Mouse (Mus musculus): ENCODE measurements around the gene Ercc4. TPM values are rescaled to one million over a fixed set of nuclear protein-coding genes. Genes with fewer than 3 reads are reported as not detected.
A peak's percentile ranks its signal among the peaks of the same experiment; 100 is the strongest.

The Ercc4 gene
- polyA plus RNA-seq, 1 experiment from 2014 or later, result 12.1 TPM

DNA sequence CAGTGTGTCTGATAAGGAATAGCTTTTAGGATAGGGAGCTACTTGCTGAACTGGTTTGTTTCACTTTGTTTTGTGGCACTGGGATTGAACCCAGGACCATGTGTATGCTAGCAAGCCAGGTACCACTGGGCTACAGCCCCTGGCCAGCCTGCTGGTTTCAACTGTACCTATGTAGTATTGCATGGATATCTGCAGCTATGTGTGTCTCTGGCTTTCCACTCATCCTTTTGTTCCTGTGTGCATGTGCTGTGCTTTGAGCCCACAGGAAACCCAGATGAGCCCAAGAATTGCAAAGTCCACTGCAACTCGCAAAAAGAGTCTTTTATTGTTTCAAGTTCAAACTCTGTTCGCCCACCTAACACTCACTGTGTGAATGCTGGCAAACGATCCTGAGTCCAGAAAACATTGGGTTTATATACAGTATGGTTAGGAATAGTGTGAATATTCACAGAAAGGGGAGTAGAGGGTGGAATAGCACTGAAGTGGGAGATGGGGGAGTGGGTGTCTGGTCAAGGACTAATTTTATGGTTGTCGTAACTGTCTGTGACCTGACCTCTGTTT lies 73.8 kb downstream of the Ercc4 start:
- Histone ChIP-seq H3K36me3 (ENCODE audit: poor library complexity, severe bottlenecking) (no peaks in the 10 kb centered on the region), H3K4me3 (no peak overlapping the region), H3K9ac (no peak overlapping the region), H3K4me1 (no peaks in the 10 kb centered on the region), H3K27me3 (no peaks in the 10 kb centered on the region), H3K27ac (no peak overlapping the region), H3K4me2 (no peak overlapping the region), H3K9me3 (replicated peaks) (no peaks in the 10 kb centered on the region)
- ATAC-seq, result no peak
- WGBS, result 89% methylated on average over 4 of the region's 4 CpGs

DNA sequence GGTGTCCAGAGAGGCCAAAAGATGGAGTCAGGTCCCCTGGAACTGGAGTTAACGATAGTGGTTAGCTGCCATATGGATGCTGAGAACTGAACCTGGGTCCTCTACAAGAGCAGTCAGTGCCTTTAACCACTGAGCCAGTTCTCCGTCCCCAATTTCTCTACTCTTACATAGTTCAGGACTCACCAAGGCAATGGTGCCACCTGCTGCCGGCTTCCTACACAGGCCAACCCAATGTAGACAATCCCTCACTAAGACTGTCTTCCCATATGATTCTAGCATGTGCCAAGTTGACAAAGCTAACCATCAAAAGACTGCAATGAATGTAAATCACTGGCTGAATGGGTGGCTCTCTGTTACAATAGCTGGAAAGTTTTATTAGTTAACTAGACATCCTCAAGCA lies 74.9 kb downstream of the Ercc4 start:
- no peak for ATAC-seq
- no peaks in the 10 kb centered on the region for H3K36me3 ChIP-seq (ENCODE audit: poor library complexity, severe bottlenecking)

DNA sequence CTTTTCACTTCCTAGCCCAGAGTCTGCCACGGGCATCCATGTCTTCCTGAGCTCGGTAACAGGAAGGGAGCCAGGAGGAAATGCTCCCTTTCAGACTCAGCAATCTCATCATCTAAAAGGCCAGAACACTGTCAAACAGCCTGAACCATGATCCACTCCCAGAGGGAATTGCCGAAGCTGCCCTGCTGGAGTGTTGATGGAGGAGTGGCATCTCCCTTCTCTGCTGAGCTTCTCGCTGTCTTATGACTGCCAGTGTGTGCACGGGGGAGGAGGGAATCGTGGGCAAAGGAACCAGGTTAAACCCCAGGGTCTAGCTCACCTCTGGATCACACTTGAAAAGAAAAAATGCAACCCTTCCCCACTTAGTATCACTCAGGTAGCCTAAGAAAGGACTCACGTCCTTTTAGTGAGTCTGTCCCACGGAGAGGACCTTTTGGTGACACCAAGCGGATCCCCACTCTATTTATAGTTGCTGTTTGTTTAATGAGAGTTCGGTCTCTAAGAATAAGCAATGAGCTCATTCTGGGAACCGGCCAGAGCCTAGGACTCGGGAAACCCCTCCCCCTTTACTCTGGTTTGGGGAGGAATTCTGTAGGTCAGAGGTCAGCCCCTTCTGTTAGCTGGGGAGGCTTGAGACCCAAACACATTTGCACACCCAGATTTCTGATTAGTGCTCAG lies 80.1 kb downstream of the Ercc4 start:
- no peak overlapping the region for H3K27ac ChIP-seq
- no peak overlapping the region for H3K9ac ChIP-seq
- H3K27me3 ChIP-seq, result no peaks in the 10 kb centered on the region
- 42% methylated on average over 12 of the region's 12 CpGs for WGBS
- H3K4me2 ChIP-seq, result no peak overlapping the region
- H3K4me1 ChIP-seq, result peaks cover 8% of the 10 kb centered on the region; the same call in 1 of the 2 replicates
- no peaks in the 10 kb centered on the region for H3K36me3 ChIP-seq (ENCODE audit: poor library complexity, severe bottlenecking)
- no peaks in the 10 kb centered on the region for H3K9me3 ChIP-seq (replicated peaks)
- no peak overlapping the region for H3K4me3 ChIP-seq
- ATAC-seq, result no peak

More for the DNA sequence above, 74.9 kb downstream of the Ercc4 start:
- Histone ChIP-seq H3K4me1 (peaks cover under 1% of the 10 kb centered on the region; the same call in 1 of the 2 replicates), H3K9ac (no peak overlapping the region), H3K27me3 (no peaks in the 10 kb centered on the region), H3K9me3 (replicated peaks) (no peaks in the 10 kb centered on the region), H3K27ac (no peak overlapping the region), H3K4me2 (no peak overlapping the region), H3K4me3 (no peak overlapping the region)
- 95% methylated on average over 3 of the region's 3 CpGs for WGBS

DNA sequence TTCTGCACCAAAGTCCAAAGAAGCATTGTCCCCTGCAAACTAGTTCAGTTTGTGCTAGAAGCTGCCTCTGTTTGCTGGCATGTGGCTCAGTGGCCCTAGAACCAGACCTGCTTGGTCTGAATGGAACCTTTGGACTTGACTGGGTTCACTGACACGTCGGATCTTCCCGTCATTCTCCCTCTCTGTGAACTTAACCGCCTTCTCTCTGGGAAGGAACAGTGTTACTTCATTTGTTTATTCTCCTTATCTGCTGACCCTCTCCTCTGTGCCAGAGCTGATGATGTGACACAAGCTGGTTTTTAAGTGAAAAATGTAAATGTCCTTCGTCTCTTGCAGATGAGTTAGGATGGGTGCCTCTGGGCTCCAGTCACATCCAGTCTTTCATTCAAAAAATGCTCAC lies 81.0 kb downstream of the Ercc4 start:
- WGBS, result 91% methylated on average over 5 of the region's 5 CpGs
- no peaks in the 10 kb centered on the region for H3K27me3 ChIP-seq
- no peak for ATAC-seq
- H3K9me3 ChIP-seq (replicated peaks), result no peaks in the 10 kb centered on the region
- H3K9ac ChIP-seq, result no peak overlapping the region
- H3K4me3 ChIP-seq, result no peak overlapping the region
- H3K27ac ChIP-seq, result no peak overlapping the region
- H3K4me2 ChIP-seq, result no peak overlapping the region
- H3K36me3 ChIP-seq (ENCODE audit: poor library complexity, severe bottlenecking), result no peaks in the 10 kb centered on the region
- H3K4me1 ChIP-seq, result peaks cover 8% of the 10 kb centered on the region; the same call in 1 of the 2 replicates

- Histone ChIP-seq H3K27me3 (no peaks in the 10 kb centered on the region), H3K4me1 (peaks cover 8% of the 10 kb centered on the region; the same call in 1 of the 2 replicates), H3K4me2 (no peak overlapping the region), H3K9ac (no peak overlapping the region), H3K36me3 (ENCODE audit: poor library complexity, severe bottlenecking) (no peaks in the 10 kb centered on the region), H3K9me3 (replicated peaks) (no peaks in the 10 kb centered on the region), H3K27ac (no peak overlapping the region), H3K4me3 (no peak overlapping the region)
- ATAC-seq, result no peak
- 77% methylated on average over 4 of the region's 4 CpGs for whole genome bisulfite sequencing
These were observed 81.7 kb downstream of the Ercc4 start for GRCm38 (mm10) chr16:13191166-13191565.

DNA sequence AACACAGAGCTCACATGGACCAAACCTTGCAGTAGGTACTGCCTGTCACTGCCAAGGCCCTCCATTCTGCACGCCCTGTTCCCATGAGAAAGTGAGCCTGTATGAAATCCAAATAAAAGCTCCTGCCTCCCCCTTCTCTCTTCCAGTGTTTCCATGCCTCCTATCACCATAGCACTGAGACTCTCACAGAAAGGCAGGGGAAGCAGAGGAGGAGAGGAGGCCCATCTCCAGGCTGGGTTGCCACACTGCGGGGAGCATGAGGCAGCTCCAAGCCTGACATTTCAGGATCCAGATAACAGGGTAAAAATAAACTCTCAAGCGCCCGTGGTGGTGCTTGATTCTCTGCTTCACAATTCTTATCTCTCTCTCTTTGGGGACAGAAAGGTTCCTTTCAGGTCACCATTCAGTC lies 84.2 kb downstream of the Ercc4 start:
- H3K4me1 ChIP-seq, result peaks cover 14% of the 10 kb centered on the region
- 90% methylated on average over 4 of the region's 4 CpGs for WGBS
- H3K36me3 ChIP-seq (ENCODE audit: poor library complexity, severe bottlenecking), result no peaks in the 10 kb centered on the region
- H3K27me3 ChIP-seq, result no peaks in the 10 kb centered on the region
- no peak overlapping the region for H3K27ac ChIP-seq
- H3K9me3 ChIP-seq (replicated peaks), result no peaks in the 10 kb centered on the region
- H3K4me2 ChIP-seq, result no peak overlapping the region
- no peak overlapping the region for H3K4me3 ChIP-seq
- H3K9ac ChIP-seq, result no peak overlapping the region
- no peak for ATAC-seq

DNA sequence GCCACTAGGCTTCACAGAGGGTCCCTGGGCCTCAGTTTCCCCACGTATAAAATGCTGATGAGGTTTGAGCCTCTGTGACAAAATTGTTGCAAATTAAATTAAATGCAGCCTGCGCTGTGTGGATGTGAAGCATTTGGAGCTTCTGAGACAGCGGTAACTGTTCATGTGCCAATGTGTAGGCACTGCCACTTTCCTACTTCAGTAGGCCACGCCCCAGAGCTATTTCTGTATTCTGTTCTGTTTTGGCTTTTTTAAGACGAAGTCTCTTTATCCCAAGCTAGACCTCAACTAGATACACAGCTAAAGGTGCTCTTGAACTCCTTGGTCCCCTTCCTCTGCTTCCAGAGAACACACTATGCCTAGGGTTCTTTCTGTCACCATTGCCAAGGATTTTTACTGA lies 85.4 kb downstream of the Ercc4 start:
- no peak overlapping the region for H3K4me2 ChIP-seq
- H3K9ac ChIP-seq, result no peak overlapping the region
- no peaks in the 10 kb centered on the region for H3K36me3 ChIP-seq (ENCODE audit: poor library complexity, severe bottlenecking)
- no peak for ATAC-seq
- 88% methylated on average over 5 of the region's 5 CpGs for WGBS
- H3K27me3 ChIP-seq, result no peaks in the 10 kb centered on the region
- H3K9me3 ChIP-seq (replicated peaks), result no peaks in the 10 kb centered on the region
- H3K4me1 ChIP-seq, result peaks cover 8% of the 10 kb centered on the region
- H3K27ac ChIP-seq, result no peak overlapping the region
- no peak overlapping the region for H3K4me3 ChIP-seq

DNA sequence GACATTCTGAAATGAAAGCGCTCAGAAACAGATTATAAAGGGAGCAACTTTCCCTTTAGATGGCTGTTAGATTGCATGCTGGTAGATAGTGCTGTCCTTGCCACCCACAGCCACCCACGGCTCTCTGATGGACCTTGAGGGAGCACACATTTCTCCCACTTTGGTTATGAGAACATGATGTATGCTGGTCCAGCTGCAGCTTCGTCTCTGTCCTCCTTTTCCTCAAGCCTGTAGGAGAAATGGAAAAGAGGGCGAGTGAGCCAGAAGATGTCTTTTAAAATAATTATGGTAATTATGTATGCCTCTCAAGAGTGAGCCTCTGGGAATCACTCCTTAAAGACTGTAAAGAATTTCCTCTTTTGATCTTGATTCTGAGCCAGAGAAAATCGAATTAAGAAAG lies 87.1 kb downstream of the Ercc4 start:
- H3K27me3 ChIP-seq, result no peaks in the 10 kb centered on the region
- H3K4me1 ChIP-seq, result peaks cover 6% of the 10 kb centered on the region
- H3K27ac ChIP-seq, result no peak overlapping the region; the same call in 1 of the 2 replicates
- H3K4me3 ChIP-seq, result no peak overlapping the region
- no peak overlapping the region for H3K9ac ChIP-seq
- no peaks in the 10 kb centered on the region for H3K36me3 ChIP-seq (ENCODE audit: poor library complexity, severe bottlenecking)
- WGBS, result 69% methylated on average over 5 of the region's 5 CpGs
- no peak overlapping the region for H3K4me2 ChIP-seq
- ATAC-seq, result peak; percentile 50; the same call in 1 of the 2 replicates
- no peaks in the 10 kb centered on the region for H3K9me3 ChIP-seq (replicated peaks)

DNA sequence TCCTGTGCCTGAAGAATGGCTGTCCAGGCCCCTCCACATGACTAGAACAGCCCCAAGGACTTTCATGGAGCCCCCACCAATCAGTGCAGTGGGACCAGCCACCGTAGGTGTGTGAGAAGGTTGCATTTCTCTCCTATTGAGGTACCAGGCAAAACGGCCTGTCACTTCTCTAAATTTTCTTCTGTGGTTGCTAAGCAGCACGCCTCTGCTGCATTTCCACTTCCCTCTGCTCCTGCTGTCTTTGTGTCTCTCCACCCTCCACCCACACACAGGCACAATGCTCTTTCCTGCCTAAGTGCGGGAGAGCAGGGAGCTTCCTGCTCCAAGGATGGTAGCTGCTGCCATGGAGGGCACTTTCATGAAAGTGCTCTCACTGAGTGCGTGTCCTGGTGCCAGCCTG lies 87.8 kb downstream of the Ercc4 start:
- peak; percentile 57; the same call in 1 of the 2 replicates for ATAC-seq

GRCm38 (mm10) chr16:13199204-13199603 lies 89.7 kb downstream of the Ercc4 start:
- 46% methylated on average over 2 of the region's 2 CpGs for WGBS
- Histone ChIP-seq H3K4me2 (no peak overlapping the region), H3K9ac (no peak overlapping the region)

More for the DNA sequence above, 87.8 kb downstream of the Ercc4 start:
- H3K4me2 ChIP-seq, result no peak overlapping the region
- WGBS, result 53% methylated on average over 5 of the region's 5 CpGs
- no peaks in the 10 kb centered on the region for H3K36me3 ChIP-seq (ENCODE audit: poor library complexity, severe bottlenecking)
- peaks cover 6% of the 10 kb centered on the region for H3K4me1 ChIP-seq
- peak overlapping the region; percentile 26; the same call in 1 of the 2 replicates for H3K27ac ChIP-seq
- no peaks in the 10 kb centered on the region for H3K9me3 ChIP-seq (replicated peaks)
- H3K4me3 ChIP-seq, result no peak overlapping the region
- no peaks in the 10 kb centered on the region for H3K27me3 ChIP-seq
- no peak overlapping the region; the same call in 1 of the 2 replicates for H3K9ac ChIP-seq

More at GRCm38 (mm10) chr16:13199204-13199603, 89.7 kb downstream of the Ercc4 start:
- Histone ChIP-seq H3K27me3 (no peaks in the 10 kb centered on the region), H3K36me3 (ENCODE audit: poor library complexity, severe bottlenecking) (no peaks in the 10 kb centered on the region), H3K4me3 (no peak overlapping the region), H3K9me3 (replicated peaks) (no peaks in the 10 kb centered on the region), H3K27ac (no peak overlapping the region), H3K4me1 (peaks cover 6% of the 10 kb centered on the region)
- ATAC-seq, result no peak

Measured in forebrain, embryonic 13.5 days (tissue).